Mouse (Mus musculus): ENCODE measurements around the gene Fahd2a.

The Fahd2a gene

GRCm38 (mm10) chr2:127433487-127434295, 10.7 kb downstream of the Fahd2a start:
- DNase-seq (ENCODE audit: low read depth, low spot score) = no peak

- DNase-seq (ENCODE audit: low read depth, low spot score) = peak; percentile 57
Measured at GRCm38 (mm10) chr2:127430238-127430637, 14.1 kb downstream of the Fahd2a start.

- DNase-seq (ENCODE audit: low read depth, low spot score) = no peak
Measured at GRCm38 (mm10) chr2:127424977-127425376, 19.4 kb downstream of the Fahd2a start, which contains the start of gene Gpat2. Gene Gpat2, plus strand, starts transcription at chr2:127425199.

- DNase-seq (ENCODE audit: low read depth, low spot score) = no peak
Measured at GRCm38 (mm10) chr2:127418266-127418970, 25.9 kb downstream of the Fahd2a start.

DNA sequence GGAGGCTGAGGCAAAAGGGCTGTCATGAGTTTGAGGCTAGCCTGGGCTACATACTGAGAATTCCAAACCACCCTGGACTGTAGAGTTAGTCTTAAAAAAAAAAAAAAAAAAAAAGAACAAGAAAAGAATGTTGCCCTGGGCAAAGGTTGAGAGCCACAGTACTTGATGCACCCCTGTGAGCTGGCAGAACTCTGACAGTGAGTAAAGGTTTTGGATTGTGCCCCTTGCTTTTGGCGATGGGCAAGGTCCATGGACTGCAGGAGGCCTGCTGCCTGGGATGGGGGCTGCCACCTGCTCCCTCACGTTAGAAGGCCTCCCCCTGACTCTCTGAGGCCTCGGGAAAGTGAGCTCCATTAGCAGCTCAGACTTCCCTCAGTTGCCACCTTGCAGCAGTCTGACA, 27.7 kb downstream of the Fahd2a start:
- no peak for DNase-seq (ENCODE audit: low read depth, low spot score)

DNA sequence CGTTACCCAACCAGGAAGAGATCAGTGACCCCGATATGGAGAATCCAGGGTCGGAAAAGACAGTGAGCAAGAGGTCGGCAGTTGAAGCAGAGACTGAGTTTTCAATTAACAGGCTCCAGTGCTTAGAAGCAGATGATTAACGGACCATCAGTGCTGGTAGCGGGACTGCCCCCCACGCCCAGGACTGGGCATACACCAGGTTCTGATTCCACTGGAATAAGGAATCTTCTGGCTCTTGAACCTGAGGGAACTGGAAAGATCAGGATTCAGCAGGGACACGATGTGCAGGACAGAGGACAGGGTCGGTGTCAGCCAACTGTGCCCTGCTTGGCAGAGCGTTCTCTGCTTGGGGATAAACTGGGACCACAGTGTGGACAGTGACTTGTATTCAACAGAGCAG, 28.6 kb downstream of the Fahd2a start:
- no peak for DNase-seq (ENCODE audit: low read depth, low spot score)

DNA sequence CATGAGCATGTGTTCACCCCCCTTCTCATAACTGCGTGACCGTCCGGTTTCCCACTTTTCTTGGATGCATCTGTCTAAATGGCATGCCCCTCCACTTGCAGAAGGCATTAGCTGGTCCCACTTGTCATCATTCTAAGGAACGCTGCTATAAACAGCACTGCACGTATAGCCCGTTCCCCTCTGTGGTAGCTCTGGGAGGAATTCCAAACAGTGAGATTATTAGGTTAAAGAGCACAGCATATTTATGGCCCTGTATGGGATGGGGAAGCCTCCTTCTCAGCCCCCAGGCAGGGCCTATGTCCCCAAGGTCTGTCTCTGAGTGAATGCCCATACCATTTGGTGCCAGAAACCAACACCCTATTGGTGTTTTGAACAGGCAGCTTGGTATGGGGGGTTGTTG, 33.2 kb downstream of the Fahd2a start:
- no peak for DNase-seq (ENCODE audit: low read depth, low spot score)

DNA sequence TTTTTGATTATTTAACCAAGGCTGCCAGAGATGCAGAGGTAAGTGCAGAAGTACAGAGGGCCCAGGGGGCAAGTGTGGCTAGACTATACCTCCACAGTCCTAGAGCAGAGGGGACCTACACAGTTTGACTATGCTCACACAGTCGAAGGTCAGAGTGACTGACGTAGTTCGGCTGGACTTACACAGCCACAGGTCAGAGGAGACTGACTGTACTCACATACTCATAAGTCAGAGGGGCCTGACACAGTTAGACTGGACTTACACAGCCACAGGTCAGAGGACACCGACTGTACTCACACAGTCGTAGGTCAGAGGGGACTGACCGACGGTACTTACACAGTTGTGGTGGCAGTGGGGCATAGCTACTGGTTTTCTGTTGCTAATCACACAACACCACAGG, 45.6 kb downstream of the Fahd2a start:
- DNase-seq (ENCODE audit: low read depth, low spot score) = no peak

- DNase-seq (ENCODE audit: low read depth, low spot score) = no peak
Measured at GRCm38 (mm10) chr2:127394606-127395161, 49.7 kb downstream of the Fahd2a start.

- DNase-seq (ENCODE audit: low read depth, low spot score) = peak; percentile 9
Measured at GRCm38 (mm10) chr2:127391323-127391722, 53.0 kb downstream of the Fahd2a start.

DNA sequence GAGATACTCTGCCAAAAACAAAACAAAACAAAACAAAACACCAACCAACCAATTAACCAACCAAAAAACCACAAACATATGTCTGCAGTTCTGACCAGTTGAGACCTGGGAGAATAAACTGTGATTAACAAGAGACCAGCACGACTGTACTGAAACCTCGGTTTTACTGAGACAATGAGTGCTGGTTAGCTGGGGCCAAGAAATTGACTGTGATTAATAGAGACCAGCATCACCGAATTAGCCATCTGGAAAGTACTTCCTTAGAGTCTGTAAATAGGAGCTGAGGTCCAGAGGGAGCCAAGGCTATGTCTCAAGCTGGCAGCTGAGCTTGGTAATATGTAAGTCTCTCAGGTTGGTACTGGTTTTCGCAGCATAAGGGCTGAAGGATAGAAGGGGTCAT, 53.5 kb downstream of the Fahd2a start:
- DNase-seq (ENCODE audit: low read depth, low spot score) = no peak

GRCm38 (mm10) chr2:127390352-127390751, 54.0 kb downstream of the Fahd2a start:
- no peak for DNase-seq (ENCODE audit: low read depth, low spot score)

- DNase-seq (ENCODE audit: low read depth, low spot score) = no peak
Measured at GRCm38 (mm10) chr2:127387521-127387920, 56.8 kb downstream of the Fahd2a start.
